Mouse (Mus musculus) 416B (cell line): ENCODE data around the gene Specc1.

Experiments
- DNase-seq: peaks from one replicate; pipeline ENCODE4 v3.0.0; 2011; ENCODE audit warnings: low read depth

Specc1 gene

GRCm38 (mm10) chr11:62090321-62090720 is 133.8 kb downstream of the Specc1 start:
- DNase-seq: peak; percentile 71

- peak; percentile 77 for DNase-seq
Observed at GRCm38 (mm10) chr11:62103380-62103911, 146.9 kb downstream of the Specc1 start.

GRCm38 (mm10) chr11:62106401-62106871 is 149.9 kb downstream of the Specc1 start:
- peak; percentile 47 for DNase-seq

- no peak for DNase-seq
Observed at GRCm38 (mm10) chr11:62107272-62107836, 150.8 kb downstream of the Specc1 start.

GRCm38 (mm10) chr11:62118561-62118960 is 162.0 kb downstream of the Specc1 start:
- DNase-seq: no peak

- peak; percentile 67 for DNase-seq
Observed at GRCm38 (mm10) chr11:62119871-62120270, 163.3 kb downstream of the Specc1 start.

- DNase-seq: no peak
Observed at GRCm38 (mm10) chr11:62121365-62121764, 164.8 kb downstream of the Specc1 start.

- DNase-seq: peak; percentile 83
Observed at GRCm38 (mm10) chr11:62127692-62128091, 171.1 kb downstream of the Specc1 start.

GRCm38 (mm10) chr11:62128197-62128596 is 171.6 kb downstream of the Specc1 start:
- no peak for DNase-seq

GRCm38 (mm10) chr11:62130191-62130590 is 173.6 kb downstream of the Specc1 start:
- peak; percentile 15 for DNase-seq

- peak; percentile 69 for DNase-seq
Observed at GRCm38 (mm10) chr11:62130685-62131295, 174.2 kb downstream of the Specc1 start.

- no peak for DNase-seq
Observed at GRCm38 (mm10) chr11:62131601-62132000, 175.0 kb downstream of the Specc1 start.

GRCm38 (mm10) chr11:62134191-62134590 is 177.6 kb downstream of the Specc1 start:
- no peak for DNase-seq

- peak; percentile 25 for DNase-seq
Observed at GRCm38 (mm10) chr11:62145216-62146110, 188.9 kb downstream of the Specc1 start.

GRCm38 (mm10) chr11:62146661-62147060 is 190.1 kb downstream of the Specc1 start:
- DNase-seq: peak; percentile 78

- no peak for DNase-seq
Observed at GRCm38 (mm10) chr11:62148026-62148425, 191.5 kb downstream of the Specc1 start.

GRCm38 (mm10) chr11:62148449-62148848 is 191.9 kb downstream of the Specc1 start:
- DNase-seq: no peak

- no peak for DNase-seq
Observed at GRCm38 (mm10) chr11:62153057-62153456, 196.5 kb downstream of the Specc1 start.

- DNase-seq: peak; percentile 14
Observed at GRCm38 (mm10) chr11:62159803-62160202, 203.2 kb downstream of the Specc1 start.

- no peak for DNase-seq
Observed at GRCm38 (mm10) chr11:62161450-62161849, 204.9 kb downstream of the Specc1 start.

- no peak for DNase-seq
Observed at GRCm38 (mm10) chr11:62164357-62164756, 207.8 kb downstream of the Specc1 start.

GRCm38 (mm10) chr11:62166503-62166902 is 209.9 kb downstream of the Specc1 start:
- DNase-seq: peak; percentile 28
